Mouse (Mus musculus): ENCODE measurements at regions not wholly inside any gene's neighbourhood (a gene's known extent, or its start where the extent isn't known, plus 50 kb on each side); places are given as distances from the start of the nearest gene placed in this dataset.

DNA sequence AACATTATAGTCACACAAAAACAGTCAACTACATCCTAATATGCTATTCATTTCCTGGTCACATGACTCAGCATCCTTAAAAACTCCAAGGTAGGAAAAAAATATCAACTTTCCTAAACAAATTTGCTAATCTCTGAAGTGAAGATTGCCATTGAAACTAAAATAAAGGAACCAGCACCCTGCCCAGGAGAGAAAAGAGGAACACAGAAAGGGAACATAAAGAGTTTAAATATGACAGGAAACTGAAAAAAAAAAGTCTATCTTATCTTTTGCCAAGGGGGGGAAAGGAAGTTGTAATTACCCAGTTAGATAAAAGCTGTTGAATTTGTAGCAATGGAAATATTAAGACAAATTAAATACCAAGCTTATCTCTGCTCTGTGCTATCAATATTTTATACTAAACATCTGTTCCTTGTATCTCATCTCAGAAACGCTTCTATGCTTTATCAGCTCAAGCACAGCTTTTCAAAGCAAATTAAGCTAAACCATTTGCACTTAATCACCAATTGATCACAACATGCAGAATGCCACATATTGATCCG lies 888.1 kb upstream of the Tenm2 start:
- intact Hi-C loops (cut with DNase I): no loop called here
- H3K9ac ChIP-seq (ENCODE audit: low read depth, low read length): no peak overlapping the region
- TF ChIP-seq EP300 (IDR thresholded peaks at IDR 0.05; ENCODE audit: insufficient read depth, low read depth, low read length) (no peak), CTCF (IDR thresholded peaks at IDR 0.05) (no peak), POLR2A (IDR thresholded peaks at IDR 0.05; ENCODE audit: insufficient read depth, low read depth, low read length) (no peak)
- 55% methylated on average over 2 of the region's 2 CpGs for WGBS
- H3K4me1 ChIP-seq (ENCODE audit: control insufficient read depth, insufficient read depth, low read length): no peaks in the 10 kb centered on the region
- H3K79me2 ChIP-seq (replicated peaks; ENCODE audit: control insufficient read depth, insufficient read depth, low read length): no peaks in the 10 kb centered on the region
- no peak overlapping the region for H3K27ac ChIP-seq
- no peak overlapping the region for H3K4me3 ChIP-seq
- no peaks in the 10 kb centered on the region for H3K36me3 ChIP-seq (ENCODE audit: control insufficient read depth, insufficient read depth, low read length)
- no peaks in the 10 kb centered on the region for H3K27me3 ChIP-seq (ENCODE audit: control insufficient read depth, insufficient read depth, low read length)
- no peak for DNase-seq

DNA sequence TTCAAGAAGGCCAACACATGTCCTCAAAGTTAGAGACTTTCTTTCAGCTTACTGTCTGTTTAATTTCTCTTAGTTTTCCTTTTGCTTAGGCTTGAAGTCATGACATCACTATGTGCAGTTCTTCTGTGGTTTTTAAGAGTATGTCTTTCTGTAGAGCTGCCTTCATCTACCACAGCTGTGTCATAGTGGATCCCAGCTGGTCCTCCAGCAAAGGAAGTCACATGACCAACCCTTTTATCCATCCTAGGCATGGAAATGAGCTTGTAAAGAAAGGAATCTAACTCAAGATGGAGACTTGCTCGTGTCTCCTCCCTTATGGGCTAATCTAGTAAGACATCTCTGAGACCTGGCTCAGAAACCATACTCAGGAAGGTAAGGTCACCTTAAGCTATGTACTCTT lies 886.7 kb upstream of the Tenm2 start:
- Histone ChIP-seq H3K27me3 (ENCODE audit: control insufficient read depth, insufficient read depth, low read length) (no peaks in the 10 kb centered on the region), H3K27ac (no peak overlapping the region), H3K79me2 (replicated peaks; ENCODE audit: control insufficient read depth, insufficient read depth, low read length) (no peaks in the 10 kb centered on the region), H3K4me3 (no peak overlapping the region), H3K9ac (ENCODE audit: low read depth, low read length) (no peak overlapping the region), H3K36me3 (ENCODE audit: control insufficient read depth, insufficient read depth, low read length) (no peaks in the 10 kb centered on the region), H3K4me1 (ENCODE audit: control insufficient read depth, insufficient read depth, low read length) (no peaks in the 10 kb centered on the region)
- intact Hi-C loops (cut with DNase I): no loop called here
- no peak for DNase-seq
- whole genome bisulfite sequencing: 49% methylated on average over 1 of the region's 1 CpGs
- TF ChIP-seq CTCF (IDR thresholded peaks at IDR 0.05) (no peak), EP300 (IDR thresholded peaks at IDR 0.05; ENCODE audit: insufficient read depth, low read depth, low read length) (no peak), POLR2A (IDR thresholded peaks at IDR 0.05; ENCODE audit: insufficient read depth, low read depth, low read length) (no peak)

DNA sequence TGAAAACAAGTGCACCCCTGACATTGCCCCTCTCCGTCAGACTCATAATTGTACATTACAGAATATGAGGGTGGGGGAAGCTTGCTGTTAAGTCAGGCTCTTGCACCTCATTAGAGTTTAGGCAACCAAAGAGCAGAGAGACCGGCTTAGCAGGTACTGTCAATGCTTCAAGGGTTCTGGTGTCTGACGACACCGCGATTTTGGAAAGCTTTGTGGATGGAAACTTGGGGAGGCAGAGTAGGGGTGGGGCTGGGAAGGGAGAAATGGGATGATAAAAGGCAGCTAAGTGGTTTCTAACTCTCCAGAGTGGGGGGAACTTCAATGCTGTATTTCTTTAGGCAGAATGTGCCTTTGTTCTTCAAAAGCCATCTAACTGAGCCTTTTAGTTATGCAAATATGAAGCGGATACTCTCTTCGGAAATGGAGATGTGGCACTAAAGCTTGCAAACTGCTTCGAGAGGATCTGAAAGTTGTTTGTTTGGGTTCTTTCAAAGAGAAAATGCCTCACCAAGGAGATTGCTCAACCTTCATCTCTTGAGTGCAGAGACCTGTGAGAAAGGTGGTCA lies 885.4 kb upstream of the Tenm2 start:
- Histone ChIP-seq H3K27ac (no peak overlapping the region), H3K79me2 (replicated peaks; ENCODE audit: control insufficient read depth, insufficient read depth, low read length) (no peaks in the 10 kb centered on the region), H3K36me3 (ENCODE audit: control insufficient read depth, insufficient read depth, low read length) (no peaks in the 10 kb centered on the region), H3K4me3 (no peak overlapping the region), H3K4me1 (ENCODE audit: control insufficient read depth, insufficient read depth, low read length) (no peaks in the 10 kb centered on the region), H3K9ac (ENCODE audit: low read depth, low read length) (no peak overlapping the region), H3K27me3 (ENCODE audit: control insufficient read depth, insufficient read depth, low read length) (no peaks in the 10 kb centered on the region)
- WGBS: 46% methylated on average over 8 of the region's 8 CpGs
- DNase-seq: no peak
- intact Hi-C loops (cut with DNase I): no loop called here
- TF ChIP-seq CTCF (IDR thresholded peaks at IDR 0.05) (no peak), EP300 (IDR thresholded peaks at IDR 0.05; ENCODE audit: insufficient read depth, low read depth, low read length) (no peak), POLR2A (IDR thresholded peaks at IDR 0.05; ENCODE audit: insufficient read depth, low read depth, low read length) (no peak)

DNA sequence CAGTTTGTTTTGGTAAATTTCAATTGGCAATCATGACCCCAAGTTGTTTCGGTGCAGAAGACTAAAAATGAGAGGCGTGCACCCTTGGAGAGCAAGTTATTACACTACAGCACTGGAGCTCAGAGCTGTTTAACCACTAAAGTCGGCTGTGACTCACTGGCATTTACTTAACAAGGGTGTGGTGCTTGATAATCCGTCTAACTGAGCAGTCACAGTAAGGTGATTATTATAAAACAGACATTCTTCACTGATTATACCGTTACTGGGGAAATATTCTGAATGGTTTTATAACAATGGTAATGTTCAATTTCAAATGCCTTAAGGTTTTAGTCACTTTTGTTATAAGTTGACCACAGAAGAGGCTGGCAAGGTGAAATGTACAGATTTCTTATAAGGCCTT lies 882.0 kb upstream of the Tenm2 start:
- no peak overlapping the region for H3K27ac ChIP-seq
- TF ChIP-seq CTCF (IDR thresholded peaks at IDR 0.05) (no peak), EP300 (IDR thresholded peaks at IDR 0.05; ENCODE audit: insufficient read depth, low read depth, low read length) (no peak), POLR2A (IDR thresholded peaks at IDR 0.05; ENCODE audit: insufficient read depth, low read depth, low read length) (no peak)
- H3K27me3 ChIP-seq (ENCODE audit: control insufficient read depth, insufficient read depth, low read length): no peaks in the 10 kb centered on the region
- no peak overlapping the region for H3K4me3 ChIP-seq
- no peak overlapping the region for H3K9ac ChIP-seq (ENCODE audit: low read depth, low read length)
- no peaks in the 10 kb centered on the region for H3K36me3 ChIP-seq (ENCODE audit: control insufficient read depth, insufficient read depth, low read length)
- H3K79me2 ChIP-seq (replicated peaks; ENCODE audit: control insufficient read depth, insufficient read depth, low read length): no peaks in the 10 kb centered on the region
- DNase-seq: no peak
- WGBS: 67% methylated on average over 5 of the region's 5 CpGs
- no peaks in the 10 kb centered on the region for H3K4me1 ChIP-seq (ENCODE audit: control insufficient read depth, insufficient read depth, low read length)
- intact Hi-C loops (cut with DNase I): no loop called here

DNA sequence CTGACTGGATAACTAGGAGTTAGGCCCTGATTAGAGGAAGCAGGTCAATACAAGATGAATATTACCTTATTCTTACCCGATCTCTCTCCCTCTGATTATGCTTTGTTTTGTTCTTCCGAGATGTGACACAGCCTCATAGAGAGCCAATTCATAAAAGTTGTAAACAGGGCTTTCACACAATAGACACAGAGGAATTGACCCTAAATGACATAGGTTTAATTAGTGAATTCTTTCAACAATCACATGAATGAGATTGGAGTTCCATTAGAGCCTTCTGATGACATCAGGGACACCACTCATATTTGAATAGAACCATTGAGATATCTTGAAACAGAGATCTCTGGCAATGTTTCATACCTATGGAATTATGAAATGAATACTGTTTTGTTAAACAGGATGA lies 856.4 kb upstream of the Tenm2 start:
- TF ChIP-seq POLR2A (IDR thresholded peaks at IDR 0.05; ENCODE audit: insufficient read depth, low read depth, low read length): no peak
- Histone ChIP-seq H3K9ac (ENCODE audit: low read depth, low read length) (no peak overlapping the region), H3K79me2 (replicated peaks; ENCODE audit: control insufficient read depth, insufficient read depth, low read length) (no peaks in the 10 kb centered on the region), H3K4me3 (no peak overlapping the region), H3K27me3 (ENCODE audit: control insufficient read depth, insufficient read depth, low read length) (no peaks in the 10 kb centered on the region), H3K27ac (no peak overlapping the region), H3K4me1 (ENCODE audit: control insufficient read depth, insufficient read depth, low read length) (no peaks in the 10 kb centered on the region), H3K36me3 (ENCODE audit: control insufficient read depth, insufficient read depth, low read length) (no peaks in the 10 kb centered on the region)
- WGBS: 77% methylated on average over 2 of the region's 2 CpGs
- DNase-seq: no peak
- intact Hi-C loops (cut with DNase I): no loop called here

DNA sequence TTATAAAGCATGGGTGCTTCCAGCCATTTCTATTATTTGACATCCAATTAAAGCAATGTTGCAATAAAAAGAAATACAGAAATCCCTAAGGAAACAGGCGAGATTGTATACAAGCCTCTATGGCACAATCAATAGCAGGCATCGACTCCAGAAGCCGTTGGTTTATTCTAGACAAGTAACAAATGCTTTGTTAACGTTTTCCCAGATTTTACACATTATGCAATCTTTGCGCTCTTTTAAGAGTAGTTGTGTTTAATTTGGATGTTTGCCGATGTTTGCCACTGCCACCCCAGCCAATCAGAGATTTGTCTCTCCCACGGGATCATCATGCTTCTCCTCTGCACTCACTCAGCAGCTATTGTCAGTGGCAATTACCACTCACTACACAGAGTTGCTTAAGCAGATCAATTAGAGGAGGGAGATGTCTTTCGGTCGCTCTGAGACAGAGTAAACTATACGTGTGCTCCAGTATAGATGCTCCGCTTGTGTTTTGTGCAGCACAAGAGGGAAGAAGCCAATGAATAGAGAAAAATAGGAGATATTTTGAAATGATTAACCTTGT lies 839.5 kb upstream of the Tenm2 start:
- TF ChIP-seq POLR2A (IDR thresholded peaks at IDR 0.05; ENCODE audit: insufficient read depth, low read depth, low read length) (no peak), EP300 (IDR thresholded peaks at IDR 0.05; ENCODE audit: insufficient read depth, low read depth, low read length) (no peak)
- no peak overlapping the region for H3K9ac ChIP-seq (ENCODE audit: low read depth, low read length)
- no peaks in the 10 kb centered on the region for H3K79me2 ChIP-seq (replicated peaks; ENCODE audit: control insufficient read depth, insufficient read depth, low read length)
- DNase-seq: no peak
- no peak overlapping the region for H3K4me3 ChIP-seq
- no peaks in the 10 kb centered on the region for H3K36me3 ChIP-seq (ENCODE audit: control insufficient read depth, insufficient read depth, low read length)
- intact Hi-C loops (cut with DNase I): no loop called here
- H3K27ac ChIP-seq: no peak overlapping the region
- WGBS: 79% methylated on average over 11 of the region's 11 CpGs
- H3K4me1 ChIP-seq (ENCODE audit: control insufficient read depth, insufficient read depth, low read length): no peaks in the 10 kb centered on the region
- H3K27me3 ChIP-seq (ENCODE audit: control insufficient read depth, insufficient read depth, low read length): no peaks in the 10 kb centered on the region

Data from heart, adult 2 months (tissue).